Mouse (Mus musculus) neural tube, embryonic 11.5 days (tissue): Measurements from ENCODE around the gene Gm20388. TPM values are rescaled to one million over a fixed set of nuclear protein-coding genes. Genes with fewer than 3 reads are reported as not detected.

Experiments used
- ATAC-seq: fragments of 200-750 bp; cut with Nextera tagmentation; 2 replicates; pipeline ENCODE4 v1.8.0; 2017; ENCODE audit warnings: moderate number of reproducible peaks, mild to moderate bottlenecking, moderate TSS enrichment, moderate library complexity; ENCODE audit not compliant: insufficient read depth, low FRiP score, low TSS enrichment
- DNase-seq: peaks from one replicate; pipeline ENCODE4 v3.0.0-alpha.2; 2015; ENCODE audit warnings: low spot score
- H3K27ac ChIP-seq: fragments of 300-500 bp; sonication (generic); 2 replicates; pipeline ENCODE4 v1.5.1; 2014; ENCODE audit warnings: low read depth, mild to moderate bottlenecking, low read length
- H3K27me3 ChIP-seq: fragments of 300-500 bp; sonication (generic); 2 replicates; pipeline ENCODE4 v1.6.1; 2014; ENCODE audit warnings: mild to moderate bottlenecking, low read length, mixed read lengths; ENCODE audit not compliant: control insufficient read depth, insufficient read depth
- H3K36me3 ChIP-seq: fragments of 300-500 bp; sonication (generic); 2 replicates; pipeline ENCODE4 v1.6.1; 2014; ENCODE audit warnings: mild to moderate bottlenecking, low read length, moderate library complexity, mixed read lengths; ENCODE audit not compliant: control insufficient read depth, insufficient read depth
- H3K4me1 ChIP-seq: fragments of 300-500 bp; sonication (generic); 2 replicates; pipeline ENCODE4 v1.6.1; 2014; ENCODE audit warnings: low read length, mixed read lengths; ENCODE audit not compliant: control insufficient read depth, insufficient read depth
- H3K4me2 ChIP-seq: fragments of 300-500 bp; sonication (generic); 2 replicates; pipeline ENCODE4 v1.6.1; 2014; ENCODE audit warnings: low read depth, mild to moderate bottlenecking, moderate library complexity
- H3K4me3 ChIP-seq: fragments of 300-500 bp; sonication (generic); 2 replicates; pipeline ENCODE4 v1.5.1; 2014; ENCODE audit warnings: low read depth, low read length
- H3K9ac ChIP-seq: fragments of 300-500 bp; sonication (generic); 2 replicates; pipeline ENCODE4 v1.6.1; 2014; ENCODE audit warnings: mild to moderate bottlenecking, low read length
- H3K9me3 ChIP-seq: fragments of 300-500 bp; sonication (generic); 2 replicates; pipeline ENCODE4 v1.6.1; 2016; ENCODE audit warnings: low read length; ENCODE audit not compliant: control insufficient read depth
- WGBS: fragments of 180-500 bp; shearing (Covaris S2); extraction: QIAGEN DNeasy Blood & Tissue Kit; methylation state at CpG from one replicate; pipeline ENCODE4 v1.1.7; 2014; 5-methylcytosine and 5-hydroxymethylcytosine counted together
- polyA plus RNA-seq: library from polyadenylated mRNA; unstranded; fragments of >200 nt; fragmentation: Nextera tagmentation; extraction: Ambion mirVana; gene quantifications from 2 replicates; pipeline ENCODE4 v1.2.1, GENCODE M21; 2014

The Gm20388 gene
- polyA plus RNA-seq, 1 experiment from 2014 or later: not detected

DNA sequence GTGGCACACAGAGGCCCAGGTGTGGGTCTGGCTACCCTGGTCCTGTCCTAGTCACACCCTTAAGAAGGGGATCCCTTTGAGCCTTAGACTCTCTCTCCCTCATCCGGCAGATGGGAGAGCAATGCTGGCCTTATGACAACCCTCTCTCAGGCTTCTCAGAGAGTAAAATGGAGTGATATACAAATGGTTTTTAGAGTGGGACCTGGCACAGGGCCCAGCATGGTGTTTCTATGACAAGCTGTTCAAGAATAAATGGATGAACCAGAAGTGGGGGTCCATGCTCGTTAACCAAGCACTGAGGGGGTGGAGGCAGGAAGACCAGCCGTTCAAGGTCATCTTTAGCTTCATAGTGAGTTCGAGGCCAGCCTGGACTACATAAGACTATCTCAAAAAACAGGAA lies 4281.6 kb downstream of the Gm20388 start:
- H3K36me3 ChIP-seq: no peaks in the 10 kb centered on the region
- H3K9me3 ChIP-seq: no peaks in the 10 kb centered on the region
- no peak overlapping the region for H3K9ac ChIP-seq
- DNase-seq: no peak
- H3K27ac ChIP-seq: no peak overlapping the region
- no peaks in the 10 kb centered on the region for H3K27me3 ChIP-seq
- 87% methylated on average over 4 of the region's 4 CpGs for WGBS
- no peaks in the 10 kb centered on the region for H3K4me1 ChIP-seq
- ATAC-seq: no peak
- H3K4me3 ChIP-seq: no peak overlapping the region
- no peak overlapping the region for H3K4me2 ChIP-seq

DNA sequence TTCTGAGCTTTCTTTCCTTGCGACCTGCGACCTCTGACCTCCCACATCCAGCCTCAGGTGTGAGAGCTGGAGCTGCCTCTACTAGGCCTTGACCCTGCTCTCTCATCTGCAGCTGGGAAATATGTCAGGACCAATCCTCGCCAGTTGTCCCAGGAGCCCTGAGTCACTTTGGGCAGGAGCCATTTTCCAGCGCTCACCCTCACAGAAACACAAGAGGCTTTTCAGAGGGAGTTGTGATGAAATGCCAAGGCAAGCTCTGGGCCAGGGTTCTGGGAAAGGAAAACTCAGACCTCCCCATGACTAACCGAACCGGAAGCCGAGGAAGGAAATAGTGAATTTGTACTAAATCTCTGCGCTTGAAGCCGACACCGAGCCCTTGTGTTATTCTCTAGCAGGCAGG lies 4282.3 kb downstream of the Gm20388 start:
- H3K9me3 ChIP-seq: no peaks in the 10 kb centered on the region
- ATAC-seq (no peak), DNase-seq (no peak)
- H3K4me3 ChIP-seq: no peak overlapping the region
- H3K27ac ChIP-seq: no peak overlapping the region
- no peak overlapping the region for H3K4me2 ChIP-seq
- no peaks in the 10 kb centered on the region for H3K4me1 ChIP-seq
- 92% methylated on average over 10 of the region's 10 CpGs for WGBS
- H3K9ac ChIP-seq: no peak overlapping the region
- no peaks in the 10 kb centered on the region for H3K27me3 ChIP-seq
- no peaks in the 10 kb centered on the region for H3K36me3 ChIP-seq

DNA sequence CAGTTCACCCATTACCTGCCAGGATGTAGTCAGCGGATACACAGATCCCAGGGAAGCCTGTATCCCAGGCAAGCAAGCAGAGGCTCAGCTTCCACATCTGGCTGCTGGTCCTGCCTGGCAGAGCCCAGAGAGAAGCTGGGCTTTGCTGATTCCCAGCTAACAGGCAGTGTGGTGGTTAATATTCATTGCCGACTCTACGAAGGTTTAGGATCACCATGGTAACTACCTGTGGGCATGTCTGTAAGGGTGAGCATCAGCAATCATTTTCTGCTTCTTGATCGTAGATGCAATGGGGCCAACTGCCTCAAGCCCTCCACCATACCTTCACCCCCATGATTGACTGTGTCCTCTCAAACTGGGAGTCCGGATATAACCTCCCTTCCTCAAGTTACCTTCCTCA lies 4283.4 kb downstream of the Gm20388 start:
- WGBS: 89% methylated on average over 5 of the region's 5 CpGs
- Histone ChIP-seq H3K9me3 (no peaks in the 10 kb centered on the region), H3K4me2 (no peak overlapping the region), H3K27ac (no peak overlapping the region), H3K4me3 (no peak overlapping the region), H3K9ac (no peak overlapping the region), H3K27me3 (no peaks in the 10 kb centered on the region), H3K4me1 (no peaks in the 10 kb centered on the region), H3K36me3 (no peaks in the 10 kb centered on the region)
- no peak for DNase-seq
- no peak for ATAC-seq

DNA sequence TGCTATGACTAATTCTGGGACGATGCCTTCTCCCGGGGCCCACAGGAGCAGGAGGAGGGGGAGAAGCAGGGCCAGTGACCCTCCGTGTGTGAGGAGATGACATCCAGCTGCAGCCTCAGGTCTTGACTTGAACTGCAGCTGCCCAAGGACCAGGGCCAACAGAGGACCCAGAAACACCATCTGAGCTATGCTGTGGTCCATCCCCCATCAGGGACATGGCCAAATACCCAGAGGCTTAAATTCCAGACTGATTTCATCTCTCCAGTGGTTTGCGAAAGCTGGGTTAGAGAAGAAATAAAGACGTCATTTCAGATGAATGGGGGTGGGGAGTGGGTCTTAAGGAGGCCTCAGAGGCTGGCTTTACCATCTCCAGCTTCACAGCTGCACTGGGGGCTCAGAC lies 4285.6 kb downstream of the Gm20388 start:
- no peaks in the 10 kb centered on the region for H3K27me3 ChIP-seq
- DNase-seq (no peak), ATAC-seq (no peak)
- no peaks in the 10 kb centered on the region for H3K9me3 ChIP-seq
- no peak overlapping the region for H3K27ac ChIP-seq
- no peaks in the 10 kb centered on the region for H3K36me3 ChIP-seq
- no peak overlapping the region for H3K4me2 ChIP-seq
- no peak overlapping the region for H3K9ac ChIP-seq
- WGBS: 55% methylated on average over 5 of the region's 5 CpGs
- H3K4me3 ChIP-seq: no peak overlapping the region
- no peaks in the 10 kb centered on the region for H3K4me1 ChIP-seq

DNA sequence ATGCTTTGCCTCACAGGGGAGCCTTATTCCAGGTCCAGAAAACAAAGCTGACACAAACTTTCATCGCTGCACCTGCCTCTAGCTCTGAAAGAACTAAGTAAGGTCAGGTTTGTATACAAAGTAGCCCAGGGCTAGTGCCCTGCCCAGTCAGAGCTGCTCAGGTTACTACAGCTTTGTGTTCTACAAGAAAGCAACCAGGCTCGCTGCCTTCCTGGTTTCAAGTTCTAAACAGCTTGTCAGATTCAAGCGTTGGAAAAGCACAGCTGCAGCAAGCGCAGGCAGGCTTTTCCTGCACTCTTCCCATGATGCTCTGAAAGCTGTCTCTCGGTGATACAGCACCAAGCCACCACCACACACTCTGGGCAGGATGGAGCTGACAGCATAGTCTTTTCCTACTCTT lies 4286.2 kb downstream of the Gm20388 start:
- ATAC-seq (no peak), DNase-seq (no peak)
- WGBS: 72% methylated on average over 5 of the region's 5 CpGs

DNA sequence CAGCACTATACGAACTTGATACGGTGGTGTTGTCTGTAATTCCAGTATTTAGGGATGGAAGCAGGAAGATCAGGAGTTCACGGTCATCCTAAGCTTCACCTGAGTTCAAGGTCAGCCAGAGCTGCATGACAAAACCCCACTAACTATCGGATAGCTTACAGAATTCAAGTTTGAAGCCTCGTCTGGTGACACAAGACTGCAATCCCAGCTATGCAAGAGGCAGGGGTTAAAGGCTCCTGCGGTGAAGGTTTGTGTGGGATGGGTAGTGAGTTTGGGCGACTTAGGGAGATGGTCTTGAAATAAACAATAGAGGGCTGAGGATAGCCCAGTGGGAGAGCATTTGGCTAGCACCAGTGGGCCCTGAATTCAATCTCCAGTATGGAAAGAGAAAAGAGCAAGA lies 4287.6 kb downstream of the Gm20388 start:
- Histone ChIP-seq H3K4me2 (no peak overlapping the region), H3K9ac (no peak overlapping the region), H3K27ac (no peak overlapping the region), H3K27me3 (no peaks in the 10 kb centered on the region), H3K4me3 (no peak overlapping the region), H3K9me3 (no peaks in the 10 kb centered on the region), H3K36me3 (no peaks in the 10 kb centered on the region), H3K4me1 (no peaks in the 10 kb centered on the region)
- DNase-seq (no peak), ATAC-seq (no peak)
- 79% methylated on average over 7 of the region's 7 CpGs for WGBS

More for the DNA sequence above, 4286.2 kb downstream of the Gm20388 start:
- Histone ChIP-seq H3K27ac (no peak overlapping the region), H3K9me3 (no peaks in the 10 kb centered on the region), H3K36me3 (no peaks in the 10 kb centered on the region), H3K9ac (no peak overlapping the region), H3K4me1 (no peaks in the 10 kb centered on the region), H3K4me3 (no peak overlapping the region), H3K27me3 (no peaks in the 10 kb centered on the region), H3K4me2 (no peak overlapping the region)

DNA sequence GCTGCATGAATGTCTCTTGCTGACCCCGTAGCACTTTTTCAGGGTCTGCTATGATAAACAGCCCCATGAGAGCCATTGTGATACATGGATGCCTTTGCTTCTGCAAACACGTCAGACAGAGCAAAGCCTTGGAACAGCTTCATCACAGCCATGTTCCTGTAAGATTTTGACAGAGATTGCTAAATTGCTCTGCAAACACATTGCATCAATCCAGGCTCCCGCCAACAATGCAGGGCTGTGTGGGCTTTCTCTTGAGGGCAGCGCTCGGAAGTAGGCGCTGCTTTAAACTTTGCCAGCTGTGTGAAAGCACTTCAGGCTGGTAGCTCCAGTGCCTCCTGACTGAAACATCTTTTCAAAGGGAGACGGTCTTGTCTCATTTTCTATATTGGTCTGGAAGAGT lies 4289.8 kb downstream of the Gm20388 start:
- Histone ChIP-seq H3K4me1 (no peaks in the 10 kb centered on the region), H3K9ac (no peak overlapping the region), H3K4me2 (no peak overlapping the region), H3K9me3 (no peaks in the 10 kb centered on the region), H3K36me3 (no peaks in the 10 kb centered on the region), H3K27ac (no peak overlapping the region), H3K4me3 (no peak overlapping the region), H3K27me3 (no peaks in the 10 kb centered on the region)
- ATAC-seq: no peak
- WGBS: 72% methylated on average over 7 of the region's 7 CpGs
- no peak for DNase-seq

DNA sequence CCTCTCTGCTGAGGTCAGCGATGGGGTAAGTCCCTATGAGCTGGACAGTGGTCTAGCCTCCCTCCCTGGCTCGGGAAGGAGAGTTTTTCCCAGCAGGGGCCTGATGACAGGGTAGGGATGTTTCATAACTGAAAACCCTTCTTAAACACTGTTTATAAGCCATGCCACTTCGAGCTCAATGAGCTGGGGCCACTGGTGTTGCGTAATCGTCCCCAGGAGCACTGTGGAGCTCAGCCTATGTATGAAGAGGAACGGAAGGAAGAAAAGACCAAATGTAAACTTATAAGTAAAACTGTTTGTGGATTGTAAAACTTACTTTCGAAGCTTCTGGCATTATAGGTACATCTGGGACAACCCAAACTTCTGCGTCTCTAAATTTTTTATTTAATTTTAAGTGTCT lies 4291.1 kb downstream of the Gm20388 start:
- no peak overlapping the region for H3K9ac ChIP-seq
- no peaks in the 10 kb centered on the region for H3K36me3 ChIP-seq
- H3K4me3 ChIP-seq: no peak overlapping the region
- H3K4me1 ChIP-seq: no peaks in the 10 kb centered on the region
- no peak for ATAC-seq
- no peaks in the 10 kb centered on the region for H3K9me3 ChIP-seq
- DNase-seq: no peak
- no peak overlapping the region for H3K4me2 ChIP-seq
- no peak overlapping the region for H3K27ac ChIP-seq
- 87% methylated on average over 8 of the region's 8 CpGs for WGBS
- no peaks in the 10 kb centered on the region for H3K27me3 ChIP-seq

DNA sequence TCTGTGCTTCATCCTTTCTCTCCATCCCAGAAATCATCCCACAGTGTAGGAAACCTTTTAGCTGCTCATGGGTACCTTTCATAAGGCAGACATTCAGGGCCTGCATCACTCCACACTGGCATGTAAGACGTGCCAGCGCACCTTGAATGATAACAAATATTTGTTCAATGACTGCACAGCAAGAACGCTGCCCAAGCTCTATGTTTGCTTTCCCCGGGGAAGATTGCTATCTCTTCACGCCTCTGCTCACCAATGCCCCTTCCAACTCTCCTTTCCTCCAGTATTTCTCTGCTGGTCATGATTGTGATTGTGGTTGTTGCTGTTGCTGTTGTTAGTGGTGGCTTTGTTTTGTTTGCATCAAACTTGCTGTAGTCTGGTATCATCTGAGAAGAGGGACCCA lies 4292.3 kb downstream of the Gm20388 start:
- H3K27me3 ChIP-seq: no peaks in the 10 kb centered on the region
- no peaks in the 10 kb centered on the region for H3K36me3 ChIP-seq
- DNase-seq (no peak), ATAC-seq (no peak)
- H3K27ac ChIP-seq: no peak overlapping the region
- no peaks in the 10 kb centered on the region for H3K9me3 ChIP-seq
- H3K4me2 ChIP-seq: no peak overlapping the region
- no peak overlapping the region for H3K9ac ChIP-seq
- no peaks in the 10 kb centered on the region for H3K4me1 ChIP-seq
- H3K4me3 ChIP-seq: no peak overlapping the region
- 91% methylated on average over 5 of the region's 5 CpGs for WGBS
